Mouse (Mus musculus) gastrocnemius, postnatal 14 days (tissue): ENCODE results near the gene Ppp1cc. TPM values are rescaled to one million over a fixed set of nuclear protein-coding genes. Genes with fewer than 3 reads are reported as not detected.
A peak's percentile ranks its signal among the peaks of the same experiment; 100 is the strongest.
"Not testable (repeated sequence)": the region's sequence is repeated elsewhere in the genome, so short reads cannot be mapped to it uniquely, and the experiment has no call there.

Experiments used
- DNase-seq: peaks from one replicate; pipeline ENCODE4 v3.0.0; 2021; ENCODE audit warnings: mixed read lengths
- intact Hi-C: fragments of 180-260 bp; cut with DNase I; formaldehyde crosslinking; loops from one replicate; pipeline ENCODE4 v1.15.1; 2025; ENCODE audit warnings: low total_unique reads
- total RNA-seq, 2 experiments: library from RNA; stranded (reverse); gene quantifications; 2 replicates each; pipeline ENCODE4 v1.2.3; 2021

Ppp1cc gene
- total RNA-seq, 2 experiments from 2014 or later = 110 TPM

DNA sequence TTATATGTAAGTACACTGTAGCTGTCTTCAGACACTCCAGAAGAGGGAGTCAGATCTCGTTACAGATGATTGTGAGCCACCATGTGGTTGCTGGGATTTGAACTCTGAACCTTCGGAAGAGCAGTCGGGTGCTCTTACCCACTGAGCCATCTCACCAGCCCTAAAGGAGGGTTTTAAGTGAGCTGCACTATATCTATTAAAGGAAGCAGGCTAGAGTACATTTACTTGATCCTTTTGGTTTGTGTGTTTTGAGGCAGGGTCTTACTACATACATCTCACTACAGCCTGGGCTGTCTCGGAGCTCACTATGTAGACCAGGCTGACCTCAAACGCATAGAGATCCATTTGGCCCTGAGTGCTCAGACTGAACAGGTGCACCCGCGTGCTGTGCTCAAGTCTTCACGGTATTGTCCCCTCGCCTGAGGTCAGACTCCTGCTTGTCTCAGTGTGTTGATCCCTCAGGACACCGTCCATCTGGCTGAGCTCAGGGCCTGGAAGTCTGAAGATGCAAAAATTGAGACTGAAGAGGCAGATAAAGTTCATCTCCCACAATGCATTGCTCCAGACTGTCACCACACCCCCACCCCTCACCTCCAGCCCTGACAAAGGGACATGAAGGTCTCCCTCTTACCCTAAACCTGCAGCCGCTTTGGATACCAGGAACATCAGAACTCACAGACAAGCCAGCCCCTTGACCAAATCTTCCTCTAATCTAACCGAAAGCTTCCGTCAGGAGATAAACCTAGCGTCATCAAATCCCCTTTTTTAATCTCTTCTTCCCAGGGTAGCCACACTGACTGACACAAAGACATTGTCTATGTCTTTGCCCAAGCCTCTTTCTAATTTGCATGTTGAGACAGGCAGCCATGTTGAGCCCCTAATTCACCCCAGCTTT, 23.4 kb upstream of the Ppp1cc start:
- intact Hi-C loops = loop anchor here (5.0 to 10.0 kb wide), 4 partner anchors 43 to 210 kb away; partner anchors contain the start of gene Tctn1
- DNase-seq = no peak

DNA sequence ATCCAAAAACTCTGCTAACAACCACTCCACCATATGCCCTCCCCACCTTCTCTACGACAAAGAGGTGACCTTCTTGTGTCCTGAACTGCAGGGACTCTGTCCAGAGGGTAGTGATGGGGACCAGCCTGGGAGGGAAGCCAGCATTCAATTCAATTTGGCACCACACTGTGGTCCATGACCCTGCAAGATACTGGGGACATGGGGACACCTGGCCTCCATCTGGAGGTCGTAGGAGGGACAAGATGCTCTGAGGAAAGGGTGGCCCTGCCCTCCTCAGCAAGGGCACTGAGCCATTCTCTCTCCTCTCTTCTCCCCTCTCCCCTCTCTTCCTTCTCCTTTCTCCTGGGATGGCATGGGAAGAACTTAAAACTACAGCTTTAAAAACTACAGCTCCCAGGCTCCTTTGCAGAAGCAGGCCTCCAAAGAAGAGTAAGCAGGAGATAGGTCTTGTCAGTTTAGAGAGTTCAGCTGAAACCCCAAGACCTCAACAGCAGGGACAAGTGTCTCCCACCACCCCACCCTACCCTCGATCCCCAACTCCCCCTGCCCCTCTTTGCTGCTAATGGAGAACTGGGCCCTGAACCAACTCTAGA, 22.7 kb upstream of the Ppp1cc start:
- intact Hi-C loops = loop anchor here (10.0 kb wide), 1 partner anchor 209 kb away; no protein-coding TSS in a partner anchor
- no peak for DNase-seq

GRCm38 (mm10) chr5:122136508-122137408, 21.3 kb upstream of the Ppp1cc start:
- peak; percentile 45 for DNase-seq
- intact Hi-C loops = loop anchor here (10.0 kb wide), 1 partner anchor 208 kb away; no protein-coding TSS in a partner anchor

GRCm38 (mm10) chr5:122138856-122139255, 19.2 kb upstream of the Ppp1cc start:
- no peak for DNase-seq
- intact Hi-C loops = loop anchor here (10.0 kb wide), 1 partner anchor 206 kb away; no protein-coding TSS in a partner anchor

GRCm38 (mm10) chr5:122139771-122140170, 18.3 kb upstream of the Ppp1cc start:
- intact Hi-C loops = loop anchor here (10.0 kb wide), 1 partner anchor 205 kb away; no protein-coding TSS in a partner anchor
- DNase-seq = not testable (repeated sequence)

- intact Hi-C loops = no loop called here
Measured at GRCm38 (mm10) chr5:122140723-122141122, 17.4 kb upstream of the Ppp1cc start, which contains the start of gene Ccdc63. Ccdc63 (minus strand) TSS chr5:122140823.

DNA sequence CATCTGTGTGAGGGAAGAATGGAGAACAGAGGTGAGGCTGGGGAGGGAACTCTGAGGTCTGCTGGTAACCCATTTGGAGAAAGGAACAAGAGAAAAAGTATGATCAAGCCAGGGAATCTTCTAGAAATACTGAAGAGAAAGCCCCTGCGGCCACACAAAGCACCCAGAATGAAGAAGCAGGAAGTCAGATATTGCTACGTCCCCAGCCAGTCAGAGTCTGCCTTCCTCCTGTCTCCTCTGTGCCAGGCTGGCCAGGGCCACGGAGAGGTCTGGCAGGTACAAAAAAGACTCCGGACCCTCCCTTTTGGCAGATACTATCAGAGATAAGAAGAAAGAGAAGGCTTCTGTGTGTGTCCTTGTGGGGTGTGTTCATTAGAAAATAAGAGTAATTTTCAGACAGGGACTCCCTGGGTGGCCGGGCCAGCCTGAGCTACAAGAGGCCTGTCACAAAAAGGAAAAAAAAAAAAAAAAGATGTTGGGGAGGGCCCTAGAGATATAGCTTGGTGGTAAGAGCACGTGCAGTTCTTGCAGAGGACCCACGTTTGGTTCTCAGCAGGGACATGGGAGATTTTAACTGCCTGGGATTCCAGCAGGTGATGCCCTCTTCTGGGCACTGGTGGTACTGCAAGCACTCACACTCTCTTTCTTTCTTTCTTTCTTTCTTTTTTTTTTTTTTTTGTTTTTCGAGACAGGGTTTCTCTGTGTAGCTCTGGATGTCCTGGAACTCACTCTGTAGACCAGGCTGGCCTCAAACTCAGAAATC, 15.7 kb upstream of the Ppp1cc start:
- DNase-seq = peak; percentile 47
- intact Hi-C loops = no loop called here

More at GRCm38 (mm10) chr5:122140723-122141122, 17.4 kb upstream of the Ppp1cc start, which contains the start of gene Ccdc63:
- DNase-seq = no peak

GRCm38 (mm10) chr5:122143543-122143942, 14.5 kb upstream of the Ppp1cc start:
- DNase-seq = peak; percentile 23
- intact Hi-C loops = no loop called here

GRCm38 (mm10) chr5:122144825-122145224, 13.3 kb upstream of the Ppp1cc start:
- no peak for DNase-seq
- intact Hi-C loops = no loop called here

- intact Hi-C loops = no loop called here
- peak; percentile 68 for DNase-seq
Measured at GRCm38 (mm10) chr5:122145381-122146055, 12.6 kb upstream of the Ppp1cc start.

GRCm38 (mm10) chr5:122146056-122146580, 12.0 kb upstream of the Ppp1cc start:
- intact Hi-C loops = no loop called here
- peak; percentile 74 for DNase-seq

- intact Hi-C loops = no loop called here
- no peak for DNase-seq
Measured at GRCm38 (mm10) chr5:122146609-122147008, 11.5 kb upstream of the Ppp1cc start.

DNA sequence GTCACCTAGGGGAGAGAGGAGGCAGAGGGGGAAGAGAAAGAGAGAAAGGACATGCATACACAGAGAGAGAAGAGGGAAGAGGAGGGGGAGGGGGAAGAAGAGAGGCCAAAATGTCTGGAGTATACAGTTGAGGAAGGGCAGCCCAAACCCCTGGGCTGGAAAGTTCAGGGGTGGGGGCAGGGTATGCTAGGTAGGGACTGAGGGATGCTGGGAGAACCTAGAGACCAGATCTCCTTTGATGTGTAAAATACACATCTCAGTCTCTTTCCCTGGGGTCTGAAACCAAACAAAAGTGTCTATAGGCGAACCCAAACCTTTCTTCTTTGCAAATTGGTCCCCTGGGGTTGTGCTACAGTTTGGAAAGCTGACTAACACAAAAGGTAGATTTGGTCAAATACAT, 10.0 kb upstream of the Ppp1cc start:
- intact Hi-C loops = no loop called here
- DNase-seq = no peak

- no peak for DNase-seq
- intact Hi-C loops = no loop called here
Measured at GRCm38 (mm10) chr5:122149259-122149658, 8.8 kb upstream of the Ppp1cc start.

DNA sequence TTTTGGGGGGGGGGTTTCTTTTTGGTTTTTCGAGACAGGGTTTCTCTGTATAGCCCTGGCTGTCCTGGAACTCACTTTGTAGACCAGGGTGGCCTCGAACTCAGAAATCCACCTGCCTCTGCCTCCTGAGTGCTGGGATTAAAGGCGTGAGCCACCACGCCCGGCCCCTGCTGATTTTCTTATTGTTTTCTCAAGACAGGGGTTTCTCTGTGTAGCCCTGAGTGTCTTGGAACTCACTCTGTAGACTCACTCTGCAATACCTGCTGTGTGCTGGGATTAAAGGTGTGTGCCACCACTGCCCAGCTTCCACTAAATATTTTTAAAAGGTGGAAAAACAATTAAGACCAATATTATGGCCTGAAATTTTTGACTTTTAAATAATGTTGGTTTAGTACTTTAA, 5.6 kb upstream of the Ppp1cc start:
- intact Hi-C loops, DNase-seq: not testable (repeated sequence)

- DNase-seq = no peak
- intact Hi-C loops = no loop called here
Measured at GRCm38 (mm10) chr5:122154006-122154405, 4.1 kb upstream of the Ppp1cc start.

- no peak for DNase-seq
- intact Hi-C loops = no loop called here
Measured at GRCm38 (mm10) chr5:122154782-122155181, 3.3 kb upstream of the Ppp1cc start.

DNA sequence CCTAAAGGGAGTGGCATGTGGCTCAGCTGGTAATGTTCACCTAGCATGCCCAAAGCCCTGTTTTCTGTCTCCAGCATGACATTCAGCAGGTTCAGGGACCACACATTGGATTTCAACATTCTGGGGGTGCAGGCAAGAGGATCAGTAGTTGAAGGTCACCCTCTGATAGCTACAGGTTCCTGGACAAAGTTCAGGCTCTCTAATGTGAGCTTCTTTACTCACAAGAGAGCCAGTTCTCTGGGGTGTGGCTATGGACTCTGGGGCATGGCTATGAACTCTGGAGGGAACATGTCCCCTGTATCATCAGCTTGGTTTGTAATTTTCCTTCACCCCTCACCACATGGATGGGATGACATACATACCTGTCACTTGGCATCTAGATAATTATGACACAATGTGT, 2.5 kb upstream of the Ppp1cc start:
- intact Hi-C loops = no loop called here
- no peak for DNase-seq
